Mouse (Mus musculus): ENCODE data around the gene Hcn3. TPM values are rescaled to one million over a fixed set of nuclear protein-coding genes. Genes with fewer than 3 reads are reported as not detected.

Hcn3 gene
- 1.8 TPM for polyA plus RNA-seq (2015; fragmentation: Illumina TruSeq; extraction: RNeasy Lipid Tissue Mini Kit (QIAGEN cat#74804); ENCODE audit: insufficient read depth, low read depth, low replicate concordance)

GRCm38 (mm10) chr3:89159616-89160344, at the start of gene Hcn3:
Gene Hcn3 (minus strand): TSS chr3:89160196.

GRCm38 (mm10) chr3:89202253-89203141, 42.5 kb upstream of the Hcn3 start, which contains the start of gene Gba:
Gene Gba (plus strand): TSS chr3:89202928.

GRCm38 (mm10) chr3:89183058-89183958, 23.3 kb upstream of the Hcn3 start, which contains the start of gene Fam189b:
Gene Fam189b (plus strand): TSS chr3:89183143.

GRCm38 (mm10) chr3:89177242-89178106, 17.5 kb upstream of the Hcn3 start, which contains the start of gene Scamp3:
Gene Scamp3 (plus strand): TSS chr3:89177473.

GRCm38 (mm10) chr3:89164506-89165267, 4.7 kb upstream of the Hcn3 start, which contains the start of gene Clk2:
Gene Clk2 (plus strand): TSS chr3:89164795.

GRCm38 (mm10) chr3:89135958-89136357, 24.0 kb downstream of the Hcn3 start, which contains the start of gene Pklr:
Gene Pklr (plus strand): TSS chr3:89136142.

GRCm38 (mm10) chr3:89101812-89102494, 58.0 kb downstream of the Hcn3 start, which contains the start of gene Fdps:
Gene Fdps (minus strand): TSS chr3:89101959.

GRCm38 (mm10) chr3:89100811-89101210, 59.2 kb downstream of the Hcn3 start, which contains the start of gene Gm43738:
Gene Gm43738 (minus strand): TSS chr3:89101099.

Other genes starting within 250 kb of the Hcn3 start
- gene Msto1, start 246.2 kb downstream of the Hcn3 start, polyA plus RNA-seq (2015; fragmentation: Illumina TruSeq; extraction: RNeasy Lipid Tissue Mini Kit (QIAGEN cat#74804); ENCODE audit: insufficient read depth, low read depth, low replicate concordance), result 4.3 TPM
- gene Ash1l, start 209.6 kb downstream of the Hcn3 start, polyA plus RNA-seq (2015; fragmentation: Illumina TruSeq; extraction: RNeasy Lipid Tissue Mini Kit (QIAGEN cat#74804); ENCODE audit: insufficient read depth, low read depth, low replicate concordance), result 5.7 TPM
- gene Dap3, start 209.0 kb downstream of the Hcn3 start, polyA plus RNA-seq (2015; fragmentation: Illumina TruSeq; extraction: RNeasy Lipid Tissue Mini Kit (QIAGEN cat#74804); ENCODE audit: insufficient read depth, low read depth, low replicate concordance), result 30.1 TPM
- gene Rusc1, start 66.9 kb downstream of the Hcn3 start, polyA plus RNA-seq (2015; fragmentation: Illumina TruSeq; extraction: RNeasy Lipid Tissue Mini Kit (QIAGEN cat#74804); ENCODE audit: insufficient read depth, low read depth, low replicate concordance), result 11.2 TPM
- not detected for gene Gm43738, start 59.1 kb downstream of the Hcn3 start, polyA plus RNA-seq (2015; fragmentation: Illumina TruSeq; extraction: RNeasy Lipid Tissue Mini Kit (QIAGEN cat#74804); ENCODE audit: insufficient read depth, low read depth, low replicate concordance)
- gene Fdps, start 58.2 kb downstream of the Hcn3 start, polyA plus RNA-seq (2015; fragmentation: Illumina TruSeq; extraction: RNeasy Lipid Tissue Mini Kit (QIAGEN cat#74804); ENCODE audit: insufficient read depth, low read depth, low replicate concordance), result 15.9 TPM
- 1.7 TPM for gene Pklr, start 24.1 kb downstream of the Hcn3 start, polyA plus RNA-seq (2015; fragmentation: Illumina TruSeq; extraction: RNeasy Lipid Tissue Mini Kit (QIAGEN cat#74804); ENCODE audit: insufficient read depth, low read depth, low replicate concordance)
- gene Clk2, start 4.6 kb upstream of the Hcn3 start, polyA plus RNA-seq (2015; fragmentation: Illumina TruSeq; extraction: RNeasy Lipid Tissue Mini Kit (QIAGEN cat#74804); ENCODE audit: insufficient read depth, low read depth, low replicate concordance), result 30.4 TPM
- 15.8 TPM for gene Scamp3, start 17.3 kb upstream of the Hcn3 start, polyA plus RNA-seq (2015; fragmentation: Illumina TruSeq; extraction: RNeasy Lipid Tissue Mini Kit (QIAGEN cat#74804); ENCODE audit: insufficient read depth, low read depth, low replicate concordance)
- 5.7 TPM for gene Fam189b, start 22.9 kb upstream of the Hcn3 start, polyA plus RNA-seq (2015; fragmentation: Illumina TruSeq; extraction: RNeasy Lipid Tissue Mini Kit (QIAGEN cat#74804); ENCODE audit: insufficient read depth, low read depth, low replicate concordance)
- 18.0 TPM for gene Gba, start 42.7 kb upstream of the Hcn3 start, polyA plus RNA-seq (2015; fragmentation: Illumina TruSeq; extraction: RNeasy Lipid Tissue Mini Kit (QIAGEN cat#74804); ENCODE audit: insufficient read depth, low read depth, low replicate concordance)
- 20.7 TPM for gene Thbs3, start 55.0 kb upstream of the Hcn3 start, polyA plus RNA-seq (2015; fragmentation: Illumina TruSeq; extraction: RNeasy Lipid Tissue Mini Kit (QIAGEN cat#74804); ENCODE audit: insufficient read depth, low read depth, low replicate concordance)
- 31.8 TPM for gene Mtx1, start 66.9 kb upstream of the Hcn3 start, polyA plus RNA-seq (2015; fragmentation: Illumina TruSeq; extraction: RNeasy Lipid Tissue Mini Kit (QIAGEN cat#74804); ENCODE audit: insufficient read depth, low read depth, low replicate concordance)
- gene Muc1, start 68.9 kb upstream of the Hcn3 start, polyA plus RNA-seq (2015; fragmentation: Illumina TruSeq; extraction: RNeasy Lipid Tissue Mini Kit (QIAGEN cat#74804); ENCODE audit: insufficient read depth, low read depth, low replicate concordance), result 71.5 TPM
- 94.1 TPM for gene Krtcap2, start 85.8 kb upstream of the Hcn3 start, polyA plus RNA-seq (2015; fragmentation: Illumina TruSeq; extraction: RNeasy Lipid Tissue Mini Kit (QIAGEN cat#74804); ENCODE audit: insufficient read depth, low read depth, low replicate concordance)
- 2.9 TPM for gene Trim46, start 86.1 kb upstream of the Hcn3 start, polyA plus RNA-seq (2015; fragmentation: Illumina TruSeq; extraction: RNeasy Lipid Tissue Mini Kit (QIAGEN cat#74804); ENCODE audit: insufficient read depth, low read depth, low replicate concordance)
- gene Dpm3, start 99.2 kb upstream of the Hcn3 start, polyA plus RNA-seq (2015; fragmentation: Illumina TruSeq; extraction: RNeasy Lipid Tissue Mini Kit (QIAGEN cat#74804); ENCODE audit: insufficient read depth, low read depth, low replicate concordance), result 46.0 TPM
- gene Slc50a1, start 110.4 kb upstream of the Hcn3 start, polyA plus RNA-seq (2015; fragmentation: Illumina TruSeq; extraction: RNeasy Lipid Tissue Mini Kit (QIAGEN cat#74804); ENCODE audit: insufficient read depth, low read depth, low replicate concordance), result 48.2 TPM
- gene Efna1, start 120.9 kb upstream of the Hcn3 start, polyA plus RNA-seq (2015; fragmentation: Illumina TruSeq; extraction: RNeasy Lipid Tissue Mini Kit (QIAGEN cat#74804); ENCODE audit: insufficient read depth, low read depth, low replicate concordance), result 15.3 TPM
- gene Efna3, start 162.8 kb upstream of the Hcn3 start, polyA plus RNA-seq (2015; fragmentation: Illumina TruSeq; extraction: RNeasy Lipid Tissue Mini Kit (QIAGEN cat#74804); ENCODE audit: insufficient read depth, low read depth, low replicate concordance), result not detected
- 0.52 TPM for gene Efna4, start 177.8 kb upstream of the Hcn3 start, polyA plus RNA-seq (2015; fragmentation: Illumina TruSeq; extraction: RNeasy Lipid Tissue Mini Kit (QIAGEN cat#74804); ENCODE audit: insufficient read depth, low read depth, low replicate concordance)
- gene Adam15, start 189.8 kb upstream of the Hcn3 start, polyA plus RNA-seq (2015; fragmentation: Illumina TruSeq; extraction: RNeasy Lipid Tissue Mini Kit (QIAGEN cat#74804); ENCODE audit: insufficient read depth, low read depth, low replicate concordance), result 66.8 TPM
- gene Dcst2, start 201.8 kb upstream of the Hcn3 start, polyA plus RNA-seq (2015; fragmentation: Illumina TruSeq; extraction: RNeasy Lipid Tissue Mini Kit (QIAGEN cat#74804); ENCODE audit: insufficient read depth, low read depth, low replicate concordance), result not detected
- gene Dcst1, start 205.1 kb upstream of the Hcn3 start, polyA plus RNA-seq (2015; fragmentation: Illumina TruSeq; extraction: RNeasy Lipid Tissue Mini Kit (QIAGEN cat#74804); ENCODE audit: insufficient read depth, low read depth, low replicate concordance), result not detected
- gene Zbtb7b, start 234.6 kb upstream of the Hcn3 start, polyA plus RNA-seq (2015; fragmentation: Illumina TruSeq; extraction: RNeasy Lipid Tissue Mini Kit (QIAGEN cat#74804); ENCODE audit: insufficient read depth, low read depth, low replicate concordance), result 9.6 TPM
- 0.83 TPM for gene Lenep, start 242.6 kb upstream of the Hcn3 start, polyA plus RNA-seq (2015; fragmentation: Illumina TruSeq; extraction: RNeasy Lipid Tissue Mini Kit (QIAGEN cat#74804); ENCODE audit: insufficient read depth, low read depth, low replicate concordance)